ENCODE assay signal across 7 mouse cellular contexts in genomic region chr11:87108409-87108754, GRCm38 (mm10). TPM values are rescaled to one million over a fixed set of nuclear protein-coding genes. Genes with fewer than 3 reads are reported as not detected.
DNase-seq lines count a peak whose midpoint lies in the region; ATAC-seq and TF ChIP-seq lines count a peak whose summit lies in the region.

Prr11 (minus strand) TSS chr11:87108708.

- no peaks in the 10 kb centered on the region; the same call in 1 of the 2 replicates for H3K36me3 ChIP-seq in spleen, adult 2 months (ENCODE audit: control insufficient read depth, insufficient read depth, low read length)
- peaks cover 34% of the 10 kb centered on the region for H3K36me3 ChIP-seq in forebrain, embryonic 13.5 days (ENCODE audit: poor library complexity, severe bottlenecking)
- peaks cover 23% of the 10 kb centered on the region for H3K36me3 ChIP-seq in liver, embryonic 11.5 days (ENCODE audit: control insufficient read depth, insufficient read depth, low read length)
- H3K36me3 ChIP-seq in stomach, embryonic 16.5 days (ENCODE audit: control insufficient read depth, insufficient read depth, low read length): no peaks in the 10 kb centered on the region; the same call in 1 of the 2 replicates

- peak within 1 kb of the TSS; percentile 15 for H3K27ac ChIP-seq in spleen, adult 2 months (ENCODE audit: insufficient read depth, low read length)
- peak within 1 kb of the TSS; percentile 97 for H3K27ac ChIP-seq in forebrain, embryonic 13.5 days
- H3K27ac ChIP-seq in liver, embryonic 11.5 days (ENCODE audit: low read depth, low read length): peak within 1 kb of the TSS; percentile 96
- H3K27ac ChIP-seq in stomach, embryonic 16.5 days (ENCODE audit: low read length): peak within 1 kb of the TSS; percentile 96

- under 1% methylated on average over 14 of the region's 14 CpGs for WGBS in spleen, adult 2 months
- under 1% methylated on average over 14 of the region's 14 CpGs for WGBS in forebrain, embryonic 13.5 days
- WGBS in liver, embryonic 11.5 days: under 1% methylated on average over 14 of the region's 14 CpGs
- WGBS in stomach, embryonic 16.5 days: under 1% methylated on average over 14 of the region's 14 CpGs

- no peak for ATAC-seq in forebrain, embryonic 13.5 days
- no peak for ATAC-seq in liver, embryonic 11.5 days (replicated peaks; ENCODE audit: low FRiP score)
- no peak for ATAC-seq in stomach, embryonic 16.5 days (ENCODE audit: insufficient read depth, low FRiP score)

- no peaks in the 10 kb centered on the region for H3K4me1 ChIP-seq in spleen, adult 2 months (ENCODE audit: control insufficient read depth, insufficient read depth, insufficient read length)
- peaks cover 35% of the 10 kb centered on the region for H3K4me1 ChIP-seq in forebrain, embryonic 13.5 days
- H3K4me1 ChIP-seq in liver, embryonic 11.5 days (replicated peaks; ENCODE audit: control insufficient read depth, insufficient read depth, low read length): peaks cover 8% of the 10 kb centered on the region
- H3K4me1 ChIP-seq in stomach, embryonic 16.5 days (ENCODE audit: control insufficient read depth, insufficient read depth, low read length): peaks cover 9% of the 10 kb centered on the region

- DNase-seq in spleen, adult 2 months (ENCODE audit: low read depth in 1 of 2, low spot score in 2 of 2): no peak
- no peak for DNase-seq in spleen, adult 12 weeks (ENCODE audit: low spot score)
- DNase-seq in liver, embryonic 11.5 days (ENCODE audit: low spot score): no peak
- DNase-seq in left cerebral cortex, adult 9 months (ENCODE audit: low spot score in 2 of 2): no peak
- no peak for DNase-seq in gastrocnemius, adult 8-10 months (ENCODE audit: low spot score in 2 of 2)

- no peak for TF ChIP-seq POLR2A in spleen, adult 2 months (IDR thresholded peaks at IDR 0.05; ENCODE audit: low read depth, low read length)

- peak within 1 kb of the TSS; percentile 100 for H3K9ac ChIP-seq in forebrain, embryonic 13.5 days
- peak within 1 kb of the TSS; percentile 98 for H3K9ac ChIP-seq in liver, embryonic 11.5 days (ENCODE audit: low read depth, low read length)
- peak within 1 kb of the TSS; percentile 86 for H3K9ac ChIP-seq in stomach, embryonic 16.5 days (ENCODE audit: low read length)

- no peaks in the 10 kb centered on the region for H3K27me3 ChIP-seq in spleen, adult 2 months (ENCODE audit: control insufficient read depth, insufficient read depth, low read length)
- no peaks in the 10 kb centered on the region for H3K27me3 ChIP-seq in forebrain, embryonic 13.5 days
- no peaks in the 10 kb centered on the region for H3K27me3 ChIP-seq in liver, embryonic 11.5 days (replicated peaks; ENCODE audit: control insufficient read depth, insufficient read depth, low read length)
- no peaks in the 10 kb centered on the region for H3K27me3 ChIP-seq in stomach, embryonic 16.5 days (ENCODE audit: control insufficient read depth, insufficient read depth, low read length)

- H3K9me3 ChIP-seq in forebrain, embryonic 13.5 days (replicated peaks): no peaks in the 10 kb centered on the region
- no peaks in the 10 kb centered on the region for H3K9me3 ChIP-seq in liver, embryonic 11.5 days (ENCODE audit: control insufficient read depth, low read length)
- no peaks in the 10 kb centered on the region for H3K9me3 ChIP-seq in stomach, embryonic 16.5 days (replicated peaks; ENCODE audit: control insufficient read depth, low read length)

- H3K4me3 ChIP-seq in spleen, adult 2 months (ENCODE audit: extremely low read depth, insufficient read depth, insufficient read length): peak within 1 kb of the TSS; percentile 71
- peak within 1 kb of the TSS; percentile 99 for H3K4me3 ChIP-seq in forebrain, embryonic 13.5 days
- peak within 1 kb of the TSS; percentile 99 for H3K4me3 ChIP-seq in liver, embryonic 11.5 days (ENCODE audit: low read depth, low read length)
- H3K4me3 ChIP-seq in stomach, embryonic 16.5 days (replicated peaks; ENCODE audit: low read length): peak within 1 kb of the TSS; percentile 68

- no peak for TF ChIP-seq CTCF in spleen, adult 2 months (IDR thresholded peaks at IDR 0.05; ENCODE audit: extremely low read depth, insufficient read depth, insufficient read length, insufficient replicate concordance)

- H3K4me2 ChIP-seq in forebrain, embryonic 13.5 days: peak within 1 kb of the TSS; percentile 72
- peak within 1 kb of the TSS; percentile 82 for H3K4me2 ChIP-seq in liver, embryonic 11.5 days
- peak within 1 kb of the TSS; percentile 68 for H3K4me2 ChIP-seq in stomach, embryonic 16.5 days (ENCODE audit: low read depth, low read length)

RNA-seq across cellular contexts. Expression of gene Prr11, which starts in this region (rescaled TPM):
- polyA plus RNA-seq in spleen, adult 2 months (2012; rRNA removed): 0.69 and 0.84 TPM in 2 replicates
- polyA plus RNA-seq in forebrain, embryonic 13.5 days (2015; fragmentation: Nextera tagmentation; extraction: Ambion mirVana): 7.9 and 8.3 TPM in 2 replicates
- 13.4 and 14.5 TPM in 2 replicates for polyA plus RNA-seq in liver, embryonic 11.5 days (2014; fragmentation: Nextera tagmentation; extraction: Ambion mirVana)
- polyA plus RNA-seq in stomach, embryonic 16.5 days (2015; fragmentation: Nextera tagmentation; extraction: Ambion mirVana): 6.0 and 6.9 TPM in 2 replicates
- under 1 TPM; 0.10 to 0.15 (median 0.11) TPM for total RNA-seq in gastrocnemius, adult 8-10 months (2022)

Comparison
In these comparisons a context has a peak if more than half of its experiments do, and no peak if none do; other contexts are left out.
1. H3K27ac ChIP-seq: peak in every context shown above with its lines; median percentile 97 in forebrain, embryonic 13.5 days; 96 in liver, embryonic 11.5 days; 96 in stomach, embryonic 16.5 days; 15 in spleen, adult 2 months.